Mouse (Mus musculus): Measurements from ENCODE around the gene Ndufb3.
"Not testable (repeated sequence)": the region's sequence is repeated elsewhere in the genome, so short reads cannot be mapped to it uniquely, and the experiment has no call there.

The Ndufb3 gene

DNA sequence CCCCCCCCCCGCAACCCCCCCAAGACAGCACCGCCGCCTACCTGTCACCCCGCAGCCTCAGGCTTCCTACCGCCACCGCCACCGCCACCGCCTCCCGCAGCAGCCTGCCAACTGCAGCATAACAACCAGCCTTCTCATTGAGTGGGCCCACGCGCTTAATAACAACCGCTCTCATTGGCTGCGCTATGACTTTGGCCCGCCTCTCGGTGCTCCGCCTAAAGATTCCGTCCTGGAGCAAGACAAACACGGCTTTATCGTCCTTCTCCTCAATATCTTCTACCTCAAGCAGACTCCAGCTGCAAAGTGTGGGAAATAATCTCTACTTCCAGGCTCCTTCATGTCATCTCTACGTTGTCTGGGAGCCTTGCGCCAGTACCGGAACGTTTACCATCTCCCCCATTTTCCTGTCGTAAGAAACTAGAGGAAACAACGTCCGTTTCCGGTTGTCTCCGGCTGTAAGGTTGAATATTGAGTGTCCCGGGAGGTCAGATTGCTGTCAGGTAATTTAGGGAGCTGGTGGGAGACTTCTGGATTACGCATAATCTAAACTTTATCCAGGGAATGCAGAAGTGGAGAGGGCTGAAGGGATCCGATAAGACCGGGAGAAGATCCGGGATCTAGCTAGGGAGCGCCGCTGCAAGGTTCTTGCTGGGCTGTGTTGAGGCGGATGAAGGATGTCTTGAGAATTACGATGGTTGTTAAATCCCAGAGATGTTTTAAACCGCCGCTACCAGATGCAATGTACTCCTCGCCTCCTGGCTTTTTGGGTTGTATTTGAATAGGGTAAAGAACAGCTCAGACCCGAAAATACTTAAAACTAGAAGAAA lies at the start of gene Ndufb3, which contains the start of gene Fam126b:
TSS of gene Ndufb3 (plus strand) at position 214 of the 827 bp plus-strand sequence.
TSS of gene Fam126b (minus strand) at position 153 of the 827 bp plus-strand sequence.
- peak; percentile 93 for DNase-seq

DNA sequence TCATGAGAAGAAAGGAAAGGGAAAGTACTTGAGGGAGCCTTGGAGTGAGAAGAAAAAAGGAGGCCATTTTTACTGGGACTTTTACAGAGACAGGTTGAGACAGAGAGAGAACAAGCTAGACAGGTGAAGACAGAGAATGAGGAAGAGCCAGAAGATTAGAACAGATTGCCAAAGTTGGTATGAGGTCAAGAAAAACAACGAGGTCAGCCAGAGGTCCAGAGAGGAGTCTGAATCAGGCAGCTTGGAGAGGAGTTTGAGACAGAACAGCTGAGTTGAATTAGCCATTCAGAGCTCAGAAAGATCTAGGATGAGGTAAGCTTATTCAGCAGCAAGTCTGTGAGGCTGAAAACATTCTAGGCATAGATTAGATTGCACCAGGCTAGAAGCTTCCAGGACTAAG lies 44.8 kb upstream of the Ndufb3 start:
- no peak for DNase-seq

DNA sequence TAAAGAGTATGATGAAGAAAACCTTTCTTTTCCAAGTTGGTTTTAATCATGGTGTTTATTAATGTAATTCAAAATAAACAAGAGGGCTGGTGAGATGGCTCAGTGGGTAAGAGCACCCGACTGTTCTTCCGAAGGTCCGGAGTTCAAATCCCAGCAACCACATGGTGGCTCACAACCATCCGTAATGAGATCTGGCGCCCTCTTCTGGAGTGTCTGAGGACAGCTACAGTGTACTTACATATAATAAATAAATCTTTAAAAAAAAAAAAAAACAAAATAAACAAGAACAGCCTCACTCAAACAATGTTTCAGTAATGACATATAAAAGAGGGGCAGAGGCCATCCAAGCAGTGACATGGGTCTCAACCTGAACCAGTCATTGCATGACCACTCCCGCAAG lies 25.8 kb upstream of the Ndufb3 start:
- not testable (repeated sequence) for DNase-seq

DNA sequence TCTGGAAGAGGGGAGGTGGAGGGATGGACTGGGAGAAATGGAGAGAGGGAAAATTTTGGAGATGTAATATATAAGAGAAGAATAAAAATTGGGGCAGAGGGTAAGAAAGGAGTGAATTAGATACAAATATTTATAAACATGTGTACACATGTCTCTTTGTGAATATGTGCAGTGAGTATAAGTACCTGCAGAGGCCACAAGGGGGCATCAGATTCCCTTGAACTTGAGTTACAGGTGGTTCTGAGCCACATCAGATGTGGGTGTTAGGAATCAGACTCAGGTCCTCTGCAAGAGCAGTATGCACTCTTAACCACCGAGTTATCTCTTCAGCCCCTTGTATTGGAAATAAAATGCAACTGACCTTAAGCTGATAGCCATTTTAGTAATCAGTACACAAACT lies 23.7 kb upstream of the Ndufb3 start:
- DNase-seq: peak; percentile 69

DNA sequence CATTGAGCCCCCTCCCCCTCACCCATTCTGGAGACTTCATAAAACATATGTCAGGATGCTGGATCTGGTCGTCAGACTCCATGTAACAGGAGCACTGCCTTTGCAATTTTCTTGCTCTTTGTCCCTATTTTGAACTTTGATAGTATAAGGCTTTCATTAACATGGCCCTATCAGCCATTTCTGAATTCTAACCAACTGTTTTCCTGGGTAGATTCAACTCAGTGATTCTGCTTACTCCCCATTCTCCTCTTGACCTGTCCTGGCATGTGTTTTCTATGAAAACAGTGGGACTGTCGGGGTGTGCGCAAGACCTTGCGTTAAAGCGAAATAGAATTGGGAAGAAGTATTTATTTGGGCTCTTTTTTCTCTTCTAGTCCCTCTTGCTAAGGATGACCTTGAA lies 21.2 kb upstream of the Ndufb3 start:
- DNase-seq: peak; percentile 77

DNA sequence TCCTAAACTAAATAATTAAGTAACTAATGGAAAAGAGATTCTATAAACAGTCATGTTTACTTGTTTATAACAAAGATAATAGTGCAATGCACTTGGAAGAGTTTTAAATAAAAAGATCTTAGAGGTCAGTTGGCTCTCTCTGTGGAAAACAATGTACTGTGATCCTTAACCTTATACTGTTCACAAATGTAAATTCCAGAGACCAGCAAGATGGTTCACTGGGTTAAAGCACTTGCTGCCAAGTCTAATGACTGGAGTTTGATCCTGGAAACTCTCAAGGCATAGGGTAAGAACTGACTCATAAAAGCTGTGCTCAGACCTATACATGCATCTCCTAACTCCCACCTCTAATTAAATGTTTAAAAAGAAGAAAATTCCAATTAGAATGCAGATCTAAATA lies 19.6 kb upstream of the Ndufb3 start:
- DNase-seq: peak; percentile 75

DNA sequence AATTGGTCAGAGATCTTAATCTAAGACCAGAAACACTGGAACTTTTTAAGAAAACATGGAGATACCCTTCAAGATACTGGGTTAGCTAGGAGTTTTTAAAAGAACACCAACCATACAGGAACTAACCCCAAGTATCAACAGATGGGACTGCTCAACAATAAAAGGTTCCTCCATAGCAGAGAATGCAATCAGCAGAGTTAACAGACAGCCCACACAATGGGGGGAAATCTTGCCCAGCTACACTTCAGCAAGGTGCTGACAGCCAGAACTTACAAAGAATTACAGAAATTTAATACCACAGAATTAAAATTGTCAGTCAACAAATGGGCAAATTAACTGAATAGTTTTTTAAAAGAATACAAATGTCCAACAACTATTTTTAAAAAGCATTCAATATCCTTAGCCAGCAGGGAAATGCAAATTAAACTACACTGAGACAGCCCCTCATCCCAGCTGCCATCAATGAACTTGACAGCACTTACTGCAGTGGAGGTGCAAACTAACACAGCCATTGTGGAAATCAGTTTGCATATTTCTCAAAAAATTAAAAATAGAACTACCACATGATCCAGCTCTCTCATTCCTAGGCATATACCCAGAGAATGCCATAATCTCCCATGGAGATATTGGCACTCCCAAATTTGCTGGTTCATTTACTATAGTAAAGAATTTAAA lies 17.6 kb upstream of the Ndufb3 start:
- no peak for DNase-seq

DNA sequence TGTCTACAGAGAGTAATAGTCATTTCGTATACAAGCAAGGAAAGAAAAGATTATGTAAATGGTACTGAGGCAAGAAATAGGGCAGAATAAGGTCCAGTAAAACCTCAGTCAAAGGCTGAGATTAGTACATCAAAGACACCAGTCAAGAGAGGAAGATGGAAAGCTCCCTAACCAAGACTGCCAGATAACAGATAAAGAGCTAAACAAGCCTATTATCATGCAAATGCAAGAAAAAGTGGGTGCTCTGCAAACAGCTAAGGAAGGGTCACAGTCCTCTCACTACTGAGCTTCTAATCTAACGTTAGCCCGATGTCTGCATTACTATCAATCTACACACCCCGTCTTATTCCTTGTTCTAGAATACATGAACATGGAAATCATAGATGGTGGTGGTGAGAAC lies 15.7 kb upstream of the Ndufb3 start:
- no peak for DNase-seq

DNA sequence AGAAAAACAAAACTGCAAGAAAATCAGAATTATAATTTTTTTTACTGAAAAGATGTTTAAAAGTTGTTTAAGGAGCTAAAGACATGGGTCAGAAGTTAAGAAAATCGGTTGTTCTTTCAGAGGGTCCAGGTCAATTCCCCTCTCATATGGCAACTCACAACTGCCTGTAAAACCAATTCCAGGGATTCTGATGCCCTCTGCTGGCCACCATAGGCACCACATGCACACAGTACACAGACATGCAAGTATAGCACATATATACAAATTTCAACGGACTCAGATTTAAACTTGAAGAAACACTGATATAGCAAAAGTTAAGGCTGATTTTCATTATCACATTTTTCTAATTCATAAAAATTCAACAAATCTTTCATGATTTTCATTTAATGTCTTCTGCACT lies 7.0 kb upstream of the Ndufb3 start:
- peak; percentile 65 for DNase-seq

DNA sequence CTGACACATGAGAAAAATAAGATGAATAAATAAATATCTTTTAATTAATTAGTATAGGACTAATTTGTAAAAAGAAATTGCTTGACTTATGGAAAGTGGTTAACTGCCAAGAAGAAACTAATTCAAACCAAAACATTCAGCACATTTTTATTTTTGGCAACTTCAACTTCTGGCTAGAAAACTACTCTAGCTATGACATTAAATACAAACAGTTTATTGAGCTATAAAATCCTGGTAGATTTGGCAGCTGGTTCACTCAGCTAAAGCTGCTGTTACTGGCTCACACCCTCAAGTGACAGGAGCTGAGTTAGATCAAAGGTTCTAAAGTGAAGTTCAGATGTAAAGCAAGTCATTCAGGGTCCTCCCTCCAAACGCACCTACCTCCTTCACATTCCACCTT lies 3.6 kb upstream of the Ndufb3 start:
- no peak for DNase-seq

DNA sequence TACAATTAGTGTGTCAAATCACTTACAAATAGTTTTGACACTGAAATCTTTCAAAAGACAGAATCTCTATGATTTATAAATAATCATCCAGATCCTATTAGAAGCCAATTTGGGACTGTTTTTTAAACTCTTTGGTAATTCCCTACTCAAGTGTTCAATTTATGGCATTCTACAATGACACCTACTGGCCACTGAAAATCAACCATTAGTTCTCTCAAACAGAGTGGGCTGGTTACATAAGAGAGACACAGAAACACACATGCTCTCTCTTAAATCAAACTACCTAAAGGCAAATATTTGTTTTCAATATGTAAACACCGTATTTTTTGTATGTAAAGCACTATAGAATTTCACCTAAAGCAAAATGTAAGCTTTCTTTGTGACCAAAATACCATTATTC lies 1.9 kb upstream of the Ndufb3 start:
- DNase-seq: peak; percentile 59

DNA sequence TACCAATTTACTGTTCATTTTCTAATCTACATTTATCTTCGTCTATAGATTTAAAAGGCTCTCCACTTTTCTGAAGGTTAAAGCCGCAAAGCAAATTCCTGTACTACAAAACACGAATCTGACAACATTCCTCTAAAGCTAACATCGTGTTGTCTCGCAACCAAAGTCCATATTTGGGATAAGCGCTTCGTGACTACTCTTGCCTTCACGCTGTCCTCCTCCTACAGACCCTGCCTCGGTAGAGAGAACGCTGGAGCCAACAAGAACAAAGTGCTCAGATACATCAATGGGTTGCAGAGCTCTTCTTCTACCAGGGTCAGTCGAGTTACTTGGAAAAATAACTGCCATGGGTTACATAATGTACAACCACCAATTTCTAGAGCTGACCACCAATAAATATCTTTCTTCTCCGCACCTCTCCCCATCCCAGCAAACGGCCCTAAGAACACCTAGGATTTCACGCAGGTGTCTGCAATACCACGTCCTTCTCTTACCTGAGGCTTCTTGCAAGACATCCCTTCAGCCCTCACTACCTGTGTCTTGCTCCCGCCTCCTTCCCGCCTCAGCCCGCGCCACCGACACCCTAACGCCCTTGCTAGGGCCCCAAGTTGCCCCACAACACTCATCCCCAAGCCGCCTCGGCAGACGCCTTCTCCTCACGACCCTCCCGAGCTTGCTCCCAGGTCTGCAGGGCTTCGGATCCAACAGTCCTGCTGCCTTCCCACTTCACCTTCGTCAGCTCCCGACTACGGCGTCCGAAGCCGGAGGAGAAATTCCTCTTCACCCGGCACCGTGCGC lies 612 bp upstream of the Ndufb3 start:
- peak; percentile 35 for DNase-seq

DNA sequence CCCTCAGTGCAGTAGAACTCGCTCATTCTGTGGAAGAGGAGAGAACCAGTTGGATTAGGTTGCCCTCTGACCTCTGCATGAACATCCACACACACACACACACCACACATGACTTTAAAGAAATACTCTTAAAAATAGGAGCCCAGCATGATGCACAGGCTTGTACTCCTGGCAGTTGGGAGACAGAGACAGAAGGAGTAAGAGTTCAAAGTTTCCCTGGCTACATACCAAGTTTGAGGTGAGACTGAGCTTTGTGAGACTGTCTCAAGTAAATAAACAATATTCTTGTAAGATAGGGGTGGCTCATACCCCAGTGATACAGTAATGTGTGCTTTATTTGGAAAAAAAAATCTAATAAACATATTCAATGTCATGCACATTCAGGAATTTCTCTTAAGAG lies 1.3 kb downstream of the Ndufb3 start:
- peak; percentile 56 for DNase-seq

DNA sequence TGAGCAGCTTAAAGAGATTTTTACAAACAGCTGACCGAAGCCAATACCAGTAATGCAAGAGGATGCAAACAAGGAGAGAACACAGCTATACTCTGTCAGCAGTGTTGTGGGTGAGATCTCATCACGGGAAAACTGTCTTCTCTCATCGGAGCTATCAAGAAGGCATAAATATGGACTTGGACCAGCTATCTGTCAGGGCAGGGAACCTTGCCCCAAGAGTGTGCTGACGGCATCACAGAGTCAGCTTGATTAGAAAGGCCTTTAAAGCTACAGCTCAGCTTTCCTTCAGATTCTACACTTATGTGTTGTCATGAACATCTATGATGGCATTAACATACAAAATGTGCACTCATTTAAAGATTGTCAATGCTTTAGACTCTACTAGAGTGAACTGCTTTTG lies 16.5 kb downstream of the Ndufb3 start:
- peak; percentile 38 for DNase-seq

DNA sequence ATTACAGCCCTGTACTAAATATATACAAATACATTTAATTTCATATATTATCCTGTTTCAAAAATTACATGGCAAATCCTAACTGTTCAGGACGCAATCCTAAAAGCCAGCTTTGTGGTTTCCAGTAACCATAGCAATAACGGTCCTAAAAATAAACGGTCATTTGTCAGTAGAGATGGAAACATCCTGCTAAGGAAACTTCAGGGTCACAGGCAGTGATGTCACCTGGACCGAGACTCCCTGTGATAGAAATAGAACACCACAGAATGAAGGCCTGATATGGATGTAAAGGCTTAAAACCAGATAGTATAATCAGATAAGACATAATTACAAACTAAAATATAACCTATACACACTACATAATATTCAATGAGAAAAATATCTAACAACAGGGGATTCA lies 17.6 kb downstream of the Ndufb3 start:
- DNase-seq: no peak

DNA sequence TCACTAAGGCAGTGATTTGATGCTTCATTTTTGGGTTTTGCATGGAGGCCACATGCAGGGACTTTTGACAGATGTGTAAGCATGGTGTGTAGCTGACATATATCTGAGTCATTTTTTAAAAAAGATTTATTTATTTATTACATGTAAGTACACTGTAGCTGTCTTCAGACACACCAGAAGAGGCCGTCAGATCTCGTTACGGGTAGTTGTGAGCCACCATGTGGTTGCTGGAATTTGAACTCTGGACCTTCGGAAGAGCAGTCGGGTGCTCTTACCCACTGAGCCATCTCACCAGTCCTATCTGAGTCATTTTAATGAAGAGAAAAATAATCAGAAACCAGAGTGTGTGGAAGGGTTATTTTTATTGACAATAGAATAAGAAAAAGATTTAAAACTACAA lies 23.4 kb downstream of the Ndufb3 start:
- DNase-seq: peak; percentile 76

DNA sequence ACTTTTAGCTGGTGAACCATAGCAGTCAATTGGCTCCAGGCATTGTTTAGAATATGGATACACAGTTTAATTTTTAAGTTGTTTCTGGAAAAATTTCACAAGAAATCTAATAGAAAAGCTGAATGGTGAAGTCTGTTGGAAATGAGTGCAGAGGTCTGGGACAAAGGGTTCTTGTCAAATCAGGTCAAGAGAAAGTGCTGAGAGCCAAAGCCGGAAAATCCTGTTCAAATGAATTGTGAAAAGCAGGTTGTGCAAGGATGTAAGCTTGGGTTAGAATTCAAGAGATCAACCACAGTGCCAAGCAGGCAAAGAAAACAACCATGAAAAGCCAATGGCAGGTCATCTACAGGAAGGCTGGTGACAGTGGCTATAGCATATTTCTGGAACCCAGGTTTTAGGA lies 24.0 kb downstream of the Ndufb3 start:
- peak; percentile 74 for DNase-seq

DNA sequence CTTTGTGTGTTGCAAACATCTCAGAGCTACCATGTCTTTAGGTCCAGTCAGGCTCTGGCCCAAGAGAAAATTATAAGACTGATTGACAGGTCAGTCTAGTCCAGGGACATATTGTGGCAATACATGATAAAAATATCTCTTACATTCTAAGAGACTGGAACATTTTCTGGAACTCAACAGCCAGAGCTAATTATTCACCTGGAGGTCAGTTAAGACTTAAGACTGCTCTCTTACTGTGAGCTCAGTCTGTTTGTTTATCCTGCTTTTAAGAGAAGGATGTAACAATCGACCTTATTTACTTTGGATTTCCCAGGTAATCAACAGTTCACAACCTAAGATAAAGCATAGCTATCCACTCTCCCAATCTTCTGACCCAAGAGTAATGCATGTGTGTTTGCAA lies 24.4 kb downstream of the Ndufb3 start:
- DNase-seq: peak; percentile 78

DNA sequence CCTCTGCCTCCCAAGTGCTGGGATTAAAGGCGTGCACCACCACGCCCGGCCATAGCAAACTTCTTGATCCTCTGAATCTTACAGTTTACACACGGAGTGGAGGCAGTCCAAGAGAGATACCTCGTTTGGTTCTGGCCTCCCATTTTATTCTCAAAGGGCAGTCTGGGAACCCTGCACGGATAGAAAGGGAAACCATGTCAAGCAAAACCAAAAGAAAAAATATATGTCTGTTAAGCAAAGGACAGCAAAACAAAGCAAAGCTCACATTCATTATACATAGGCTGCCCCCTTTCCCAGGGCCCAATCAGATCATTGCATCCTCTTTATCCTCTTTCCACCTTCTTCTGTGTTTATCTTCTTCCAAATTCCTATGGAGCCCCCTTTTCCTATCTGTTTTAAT lies 27.6 kb downstream of the Ndufb3 start:
- peak; percentile 38 for DNase-seq

DNA sequence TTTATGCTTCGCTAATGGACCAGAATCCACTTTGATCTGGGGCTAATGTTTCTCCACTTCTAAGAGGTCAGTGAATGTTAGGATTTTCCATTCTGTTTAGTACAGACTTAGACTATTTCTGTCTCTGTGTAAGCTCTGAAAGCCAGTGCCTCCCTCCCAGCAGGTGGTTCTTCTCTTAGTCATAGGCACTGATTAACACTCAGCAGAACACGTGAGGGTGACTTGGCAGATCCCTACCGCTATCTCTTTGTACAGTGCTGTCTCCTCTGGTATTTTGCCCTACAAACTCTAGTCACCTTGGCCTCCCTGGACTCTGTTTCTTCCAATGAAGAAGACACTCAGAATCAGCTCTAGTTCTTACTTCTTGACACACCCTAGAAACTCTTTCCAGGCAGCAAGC lies 28.2 kb downstream of the Ndufb3 start:
- peak; percentile 95 for DNase-seq

DNA sequence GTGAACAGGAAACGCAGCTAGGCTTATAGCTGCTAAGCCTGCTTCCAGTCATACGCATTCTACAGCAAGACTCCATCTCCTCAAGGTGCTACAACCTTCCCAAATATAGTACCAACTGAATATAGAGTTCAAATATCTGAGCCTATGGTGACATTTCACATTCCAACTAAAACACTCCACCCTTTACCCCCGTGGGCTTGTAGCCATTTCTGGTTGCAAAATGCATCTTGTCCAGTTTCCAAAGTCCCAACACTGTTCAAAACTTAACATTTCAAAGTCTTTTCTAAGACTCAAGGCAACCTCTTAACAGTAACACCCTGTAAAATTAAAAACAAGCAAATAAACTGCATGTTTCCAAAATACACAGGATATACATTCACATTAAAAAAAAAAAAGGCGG lies 29.0 kb downstream of the Ndufb3 start:
- DNase-seq: no peak

DNA sequence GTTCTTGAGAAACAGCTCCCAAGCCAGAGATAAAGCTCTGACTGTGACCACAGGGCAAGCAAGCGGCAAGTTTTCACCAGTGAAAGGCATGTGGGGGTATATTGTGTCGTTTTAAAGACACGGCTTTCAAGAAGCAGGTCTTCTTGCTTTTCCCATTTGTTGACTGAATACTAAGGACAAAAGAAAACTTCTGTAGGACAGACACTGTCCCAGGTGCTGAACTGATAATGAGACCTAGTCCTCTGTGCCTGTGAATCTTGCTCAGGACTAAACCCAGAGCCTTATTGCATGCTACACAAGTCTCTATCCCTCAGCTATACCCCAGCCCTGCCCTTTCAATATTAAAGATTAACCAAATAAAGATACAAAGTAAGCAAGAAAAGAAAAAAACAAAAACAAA lies 30.0 kb downstream of the Ndufb3 start:
- DNase-seq: no peak

DNA sequence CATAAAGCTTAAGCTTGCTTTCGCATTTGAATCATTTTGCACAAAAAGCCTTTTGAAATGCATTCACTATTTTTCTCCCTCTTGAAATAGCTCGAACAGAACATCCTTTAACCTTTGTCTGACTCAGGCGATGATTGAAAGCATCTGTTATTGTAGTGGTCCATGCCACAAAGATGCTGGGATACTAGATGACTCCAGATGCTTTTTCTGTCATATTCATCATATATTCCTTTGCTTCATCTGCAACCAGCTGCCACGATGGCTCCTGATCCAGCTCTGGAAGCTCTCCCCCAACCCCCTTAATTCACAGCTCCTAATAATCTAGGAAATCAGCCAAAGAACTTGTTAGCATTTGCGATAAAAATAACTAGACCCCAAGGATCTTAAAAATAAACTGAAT lies 30.9 kb downstream of the Ndufb3 start:
- DNase-seq: no peak

Data from kidney, adult 9 months (tissue).